Comparison of ENCODE assay signal across 17 mouse cellular contexts in the genomic region with DNA sequence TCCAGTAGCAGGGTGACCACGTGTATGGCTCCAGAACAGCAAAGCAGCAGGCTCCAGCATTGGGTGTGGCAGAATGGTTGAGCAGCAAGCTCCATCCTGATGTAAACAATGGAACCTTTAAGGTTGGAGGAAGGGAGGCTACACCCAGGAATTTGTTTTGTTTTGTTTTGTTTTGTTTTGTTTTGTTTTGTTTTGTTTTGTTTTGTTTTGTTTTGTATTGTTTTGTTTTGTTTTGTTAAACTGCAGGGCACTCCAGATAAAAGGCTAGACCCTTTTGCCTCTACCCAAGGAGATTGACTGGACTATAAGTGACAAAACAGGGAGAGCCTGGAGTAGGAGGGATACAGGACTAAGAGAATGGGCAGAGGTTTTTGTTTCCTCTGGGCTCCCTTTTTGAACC.
"Had no signal": no experiment of that assay in that cellular context is flagged by ENCODE, and none has a peak within 500 bp of the region (broad histone marks: within the 10 kb centered on the region; RNA-seq: fewer than 3 reads in every experiment).

No protein-coding gene starts in this region.

- H3K9me3 ChIP-seq: neural tube, embryonic 12.5 days; neural tube, embryonic 13.5 days; neural tube, embryonic 15.5 days; stomach, embryonic 15.5 days had no signal

- H3K4me3 ChIP-seq: neural tube, embryonic 12.5 days; neural tube, embryonic 13.5 days; neural tube, embryonic 15.5 days; stomach, embryonic 15.5 days had no signal

- H3K9ac ChIP-seq: neural tube, embryonic 12.5 days; neural tube, embryonic 13.5 days; neural tube, embryonic 15.5 days; stomach, embryonic 15.5 days had no signal

- H3K27ac ChIP-seq: neural tube, embryonic 12.5 days; neural tube, embryonic 13.5 days; neural tube, embryonic 15.5 days; stomach, embryonic 15.5 days; stomach, postnatal 0 days had no signal

- H3K36me3 ChIP-seq: neural tube, embryonic 12.5 days; neural tube, embryonic 13.5 days; neural tube, embryonic 15.5 days; stomach, embryonic 15.5 days had no signal

- H3K4me1 ChIP-seq: neural tube, embryonic 12.5 days; neural tube, embryonic 13.5 days; neural tube, embryonic 15.5 days; stomach, embryonic 15.5 days had no signal

- DNase-seq: retina, postnatal 1 day; right cerebral cortex, adult 18-20 months; right cerebral cortex, postnatal 14 days; right cerebral cortex, postnatal 25 days; right cerebral cortex, postnatal 4 days; spleen, adult 18-20 months; thymus, adult 18-20 months; thymus, adult 2 months; thymus, postnatal 14 days; thymus, postnatal 25 days; thymus, postnatal 36 days; thymus, postnatal 4 days had no signal
